Mouse (Mus musculus) CH12.LX (cell line): ENCODE measurements around the gene Col5a1. TPM values are rescaled to one million over a fixed set of nuclear protein-coding genes. Genes with fewer than 3 reads are reported as not detected.

Experiments
- DNase-seq: peaks from one replicate; pipeline ENCODE4 v3.0.0-alpha.2; 2013; ENCODE audit errors: extremely low read depth
- H3K27ac ChIP-seq: 2 replicates; pipeline ENCODE4 v1.5.1; 2012; ENCODE audit warnings: low read depth, mild to moderate bottlenecking, control low read depth, moderate library complexity; ENCODE audit not compliant: insufficient read depth
- H3K27me3 ChIP-seq: replicated peaks from 2 replicates; pipeline ENCODE3; 2012; ENCODE audit warnings: inconsistent platforms
- H3K36me3 ChIP-seq, 2 experiments: replicated peaks in 1 of 2; 2 replicates each; pipeline versions ENCODE3 to v1.6.1; 2012; ENCODE audit warnings: inconsistent platforms in 1 of 2, low read length in 1 of 2, mild to moderate bottlenecking in 1 of 2, mixed read lengths in 1 of 2, moderate library complexity in 1 of 2; ENCODE audit not compliant: control insufficient read depth in 1 of 2, insufficient read depth in 1 of 2
- H3K4me1 ChIP-seq, 2 experiments: 2 replicates each; pipeline ENCODE4 v1.6.1; 2012; ENCODE audit warnings: inconsistent platforms in 1 of 2, moderate library complexity in 1 of 2; ENCODE audit not compliant: insufficient read depth in 2 of 2, control insufficient read depth in 1 of 2
- H3K4me2 ChIP-seq: 2 replicates; pipeline ENCODE4 v1.6.1; 2012; ENCODE audit warnings: low read depth, mild to moderate bottlenecking, control low read depth; ENCODE audit not compliant: poor library complexity, insufficient read depth, severe bottlenecking
- H3K4me3 ChIP-seq, 3 experiments: fragments of 150-350 bp in 1 of 3; sonication (generic) in 1 of 3; replicated peaks in 1 of 3; 2 replicates each; pipeline versions ENCODE3 to v1.5.1; 2011 to 2012; ENCODE audit warnings: low read depth in 2 of 3, low read length in 2 of 3, mild to moderate bottlenecking in 2 of 3, moderate library complexity in 2 of 3, control low read depth in 1 of 3, improper control_type of control experiment in 1 of 3, inconsistent platforms in 1 of 3, mixed read lengths in 1 of 3; ENCODE audit not compliant: poor library complexity in 1 of 3
- H3K79me2 ChIP-seq: replicated peaks from 2 replicates; pipeline ENCODE4 v1.6.1; 2012; ENCODE audit warnings: mild to moderate bottlenecking, moderate library complexity; ENCODE audit not compliant: control insufficient read depth, poor library complexity, insufficient read depth, severe bottlenecking; ENCODE audit errors: extremely low read depth
- H3K9ac ChIP-seq: 2 replicates; pipeline ENCODE4 v1.6.1; 2012; ENCODE audit warnings: low read depth, mild to moderate bottlenecking, control low read depth, moderate library complexity; ENCODE audit not compliant: insufficient read depth
- H3K9me3 ChIP-seq: replicated peaks from 2 replicates; pipeline ENCODE3; 2012; ENCODE audit warnings: low read length, inconsistent platforms, mixed read lengths
- BHLHE40 ChIP-seq: IDR thresholded peaks from 2 replicates; pipeline ENCODE4 v1.6.1; 2011; ENCODE audit warnings: mild to moderate bottlenecking, low read depth, low read length, improper control_type of control experiment
- CHD2 ChIP-seq: IDR thresholded peaks from 2 replicates; pipeline ENCODE4 v1.6.1; 2011; ENCODE audit warnings: low read length, improper control_type of control experiment
- ELF1 ChIP-seq: IDR thresholded peaks from 2 replicates; pipeline ENCODE4 v1.6.1; 2014; ENCODE audit warnings: low read depth, mild to moderate bottlenecking, inconsistent platforms, low read length, improper control_type of control experiment
- EP300 ChIP-seq: IDR thresholded peaks from 2 replicates; pipeline ENCODE4 v1.6.1; 2011; ENCODE audit warnings: low read length, improper control_type of control experiment
- GABPA ChIP-seq: IDR thresholded peaks from 2 replicates; pipeline ENCODE4 v1.6.1; 2012; ENCODE audit warnings: low read depth, low read length, improper control_type of control experiment, inconsistent platforms; ENCODE audit not compliant: insufficient replicate concordance
- IRF4 ChIP-seq: IDR thresholded peaks from 2 replicates; pipeline ENCODE4 v1.6.1; 2014; ENCODE audit warnings: low read depth, mild to moderate bottlenecking, inconsistent platforms, low read length, improper control_type of control experiment
- JUND ChIP-seq: conservative IDR thresholded peaks from 2 replicates; pipeline ENCODE4 v1.6.1; 2011; ENCODE audit warnings: low read depth, low read length, improper control_type of control experiment
- MAX ChIP-seq: IDR thresholded peaks from 2 replicates; pipeline ENCODE4 v1.6.1; 2011; ENCODE audit warnings: low read length, improper control_type of control experiment
- MAZ ChIP-seq: IDR thresholded peaks from 2 replicates; pipeline ENCODE4 v1.6.1; 2012; ENCODE audit warnings: low read depth, mild to moderate bottlenecking, inconsistent platforms, low read length, improper control_type of control experiment, moderate library complexity
- MEF2A ChIP-seq: IDR thresholded peaks from 2 replicates; pipeline ENCODE4 v1.6.1; 2014; ENCODE audit warnings: low read depth, mild to moderate bottlenecking, inconsistent platforms, low read length, improper control_type of control experiment, borderline replicate concordance
- MYC ChIP-seq: IDR thresholded peaks from 2 replicates; pipeline ENCODE4 v1.6.1; 2011; ENCODE audit warnings: low read depth, mild to moderate bottlenecking, improper control_type of control experiment, low read length
- POLR2A ChIP-seq: IDR thresholded peaks from 2 replicates; pipeline ENCODE4 v1.6.1; 2011; ENCODE audit warnings: low read depth, mild to moderate bottlenecking, improper control_type of control experiment, low read length
- POLR2AphosphoS2 ChIP-seq: IDR thresholded peaks from 2 replicates; pipeline ENCODE4 v1.6.1; 2011; ENCODE audit warnings: low read depth, low read length, improper control_type of control experiment
- RAD21 ChIP-seq: IDR thresholded peaks from 2 replicates; pipeline ENCODE4 v1.6.1; 2011; ENCODE audit warnings: low read depth, mild to moderate bottlenecking, low read length, improper control_type of control experiment, moderate library complexity
- TCF12 ChIP-seq: IDR thresholded peaks from 2 replicates; pipeline ENCODE4 v1.6.1; 2014; ENCODE audit warnings: low read depth, mild to moderate bottlenecking, inconsistent platforms, low read length, improper control_type of control experiment
- UBTF ChIP-seq: IDR thresholded peaks from 2 replicates; pipeline ENCODE4 v1.6.1; 2012; ENCODE audit warnings: low read depth, mild to moderate bottlenecking, inconsistent platforms, low read length, improper control_type of control experiment, moderate library complexity
- USF2 ChIP-seq: conservative IDR thresholded peaks from 2 replicates; pipeline ENCODE4 v1.6.1; 2011; ENCODE audit warnings: low read depth, low read length, improper control_type of control experiment
- ZKSCAN1 ChIP-seq: IDR thresholded peaks from 2 replicates; pipeline ENCODE4 v1.6.1; 2012; ENCODE audit warnings: low read depth, inconsistent platforms, low read length, improper control_type of control experiment, borderline replicate concordance
- dilution Hi-C: fragments of 300-500 bp; cut with MboI; formaldehyde crosslinking; loops from 2 replicates; pipeline ENCODE4 v1.14.3; 2020; ENCODE audit warnings: low sequenced_read_pairs; ENCODE audit not compliant: extremely low pct_unique_long_range_greater_than_20kb, extremely low pct_ligation_motif_present
- in situ Hi-C: fragments of 300-500 bp; cut with MboI; formaldehyde crosslinking; loops from 3 replicates; pipeline ENCODE4 v1.14.3; 2019; ENCODE audit warnings: low sequenced_read_pairs, low pct_ligation_motif_present, low pct_unique_long_range_greater_than_20kb, mixed read lengths
- polyA plus RNA-seq: library from polyadenylated mRNA; unstranded; fragments of >175 nt; gene quantifications from 2 replicates; pipeline ENCODE4 v1.2.1, GENCODE M21; 2012; ENCODE audit warnings: low read depth; ENCODE audit not compliant: insufficient read length
- total RNA-seq, 2 experiments: library from RNA; depleted of rRNA; stranded (reverse); fragments of 300-350 nt in 1 of 2; fragments of >200 nt in 1 of 2; gene quantifications; 2 replicates each; pipeline ENCODE4 v1.2.3; 2012 to 2014

Col5a1 gene
- total and polyA plus RNA-seq, 3 experiments = 0.04 TPM; not detected in 2

- in situ Hi-C loops = no loop called here
- Histone ChIP-seq H3K9me3 (peaks cover 6% of the 10 kb centered on the region), H3K79me2 (no peaks in the 10 kb centered on the region), H3K36me3 (no peaks in the 10 kb centered on the region), H3K4me3 (no peak overlapping the region), H3K9ac (no peak overlapping the region), H3K27me3 (peaks cover 87% of the 10 kb centered on the region)
- no peak for DNase-seq
- dilution Hi-C loops = no loop called here
- no peak for TF ChIP-seq TCF12
- no peak for TF ChIP-seq RAD21
- TF ChIP-seq EP300 = no peak
- no peak for TF ChIP-seq POLR2AphosphoS2
- TF ChIP-seq, all 38 proteins: peak for 0
- Histone ChIP-seq H3K27ac (no peak overlapping the region), H3K4me1 (no peaks in the 10 kb centered on the region), H3K4me2 (no peak overlapping the region)
Observed at GRCm38 (mm10) chr2:27875231-27875630, 11.0 kb upstream of the Col5a1 start.

DNA sequence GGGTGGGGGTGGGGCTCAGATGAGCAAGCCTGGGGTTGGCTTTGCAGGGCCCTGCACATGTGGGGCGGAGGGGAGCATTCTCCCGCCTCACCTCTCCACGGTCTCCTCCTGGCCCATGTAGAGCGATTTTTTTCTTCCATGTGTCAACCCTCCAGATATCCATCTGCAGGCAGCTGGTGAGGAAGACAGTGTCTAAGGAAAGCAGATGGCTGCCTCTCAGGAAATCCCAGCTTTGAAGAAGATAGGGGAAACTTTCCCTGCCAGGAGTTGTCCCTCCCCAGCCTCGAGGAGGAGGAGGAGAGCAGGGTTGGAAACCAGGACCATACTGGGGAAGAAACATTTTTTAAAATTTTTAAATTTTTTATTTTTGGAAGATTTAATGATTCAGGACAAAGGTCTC, 10.4 kb upstream of the Col5a1 start:
- Histone ChIP-seq H3K4me3 (no peak overlapping the region), H3K27me3 (peaks cover 86% of the 10 kb centered on the region), H3K27ac (no peak overlapping the region), H3K36me3 (no peaks in the 10 kb centered on the region), H3K9me3 (peaks cover 6% of the 10 kb centered on the region), H3K4me2 (no peak overlapping the region), H3K79me2 (no peaks in the 10 kb centered on the region), H3K9ac (no peak overlapping the region), H3K4me1 (no peaks in the 10 kb centered on the region)
- dilution Hi-C loops = no loop called here
- DNase-seq = no peak
- no peak for TF ChIP-seq USF2
- no peak for TF ChIP-seq POLR2AphosphoS2
- TF ChIP-seq GABPA = no peak
- no peak for TF ChIP-seq MEF2A
- no peak for TF ChIP-seq UBTF
- TF ChIP-seq JUND = no peak
- TF ChIP-seq ZKSCAN1 = no peak
- TF ChIP-seq POLR2A = no peak
- no peak for TF ChIP-seq MAZ
- TF ChIP-seq EP300 = no peak
- no peak for TF ChIP-seq IRF4
- no peak for TF ChIP-seq BHLHE40
- no peak for TF ChIP-seq MAX
- no peak for TF ChIP-seq ELF1
- TF ChIP-seq MYC = no peak
- no peak for TF ChIP-seq CHD2
- in situ Hi-C loops = no loop called here
